ENCODE assay signal across 28 mouse cellular contexts in the genomic region with DNA sequence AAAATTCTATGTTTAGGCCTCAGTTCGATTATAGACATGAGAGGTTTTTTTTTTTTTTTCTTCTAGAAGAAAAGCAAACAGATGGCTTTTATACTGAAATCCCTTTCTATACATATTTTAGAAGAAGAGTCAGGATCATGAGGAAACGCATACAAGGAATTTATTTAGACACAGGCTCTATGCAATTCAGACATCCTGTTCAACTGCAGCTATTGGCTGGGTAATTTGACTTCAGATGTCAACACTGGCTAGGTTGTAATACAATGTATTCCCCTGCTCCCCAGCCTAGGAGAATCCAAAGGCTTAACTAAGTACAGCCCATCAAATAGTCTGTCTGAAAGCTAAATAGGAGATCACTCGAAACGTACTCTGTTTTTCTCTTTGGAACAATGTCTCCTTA.
"Had no signal": no experiment of that assay in that cellular context is flagged by ENCODE, and none has a peak within 500 bp of the region (broad histone marks: within the 10 kb centered on the region; RNA-seq: fewer than 3 reads in every experiment).

No protein-coding gene starts in this region.

- H3K4me2 ChIP-seq: heart, embryonic 12.5 days; hindbrain, embryonic 12.5 days; hindbrain, embryonic 14.5 days; intestine, embryonic 15.5 days; limb, embryonic 12.5 days; liver, embryonic 11.5 days; liver, embryonic 13.5 days; liver, embryonic 15.5 days had no signal

- ATAC-seq: hindbrain, embryonic 16.5 days; inflammation-experienced regulatory T-cells, adult 6 months; intestine, embryonic 15.5 days; intestine, postnatal 0 days; liver, postnatal 0 days had no signal

- H3K9ac ChIP-seq: heart, embryonic 12.5 days; hindbrain, embryonic 12.5 days; hindbrain, embryonic 14.5 days; intestine, embryonic 15.5 days; limb, embryonic 12.5 days; liver, embryonic 13.5 days; liver, embryonic 15.5 days; liver, postnatal 0 days had no signal

- H3K9me3 ChIP-seq: heart, embryonic 10.5 days; heart, embryonic 12.5 days; hindbrain, embryonic 10.5 days; hindbrain, embryonic 12.5 days; intestine, embryonic 15.5 days; limb, embryonic 10.5 days; limb, embryonic 12.5 days; liver, embryonic 13.5 days; liver, embryonic 15.5 days had no signal

- H3K27me3 ChIP-seq: heart, embryonic 12.5 days; hindbrain, embryonic 12.5 days; intestine, embryonic 15.5 days; limb, embryonic 12.5 days; liver, embryonic 13.5 days; liver, embryonic 15.5 days had no signal

- H3K4me3 ChIP-seq: gastrocnemius, adult 2 months; heart, embryonic 10.5 days; heart, embryonic 12.5 days; hindbrain, embryonic 10.5 days; hindbrain, embryonic 12.5 days; intestine, embryonic 15.5 days; layer of hippocampus, adult 2 months; left cerebral cortex, adult 2 months; limb, embryonic 10.5 days; limb, embryonic 12.5 days; liver, embryonic 13.5 days; liver, embryonic 15.5 days had no signal

- H3K4me1 ChIP-seq: heart, embryonic 10.5 days; heart, embryonic 12.5 days; hindbrain, embryonic 10.5 days; hindbrain, embryonic 12.5 days; intestine, embryonic 15.5 days; limb, embryonic 10.5 days; limb, embryonic 12.5 days; liver, embryonic 13.5 days; liver, embryonic 15.5 days had no signal

- DNase-seq: gastrocnemius, adult 2 months; gastrocnemius, postnatal 10 days; gastrocnemius, postnatal 25 days; heart, postnatal 10 days; heart, postnatal 4 days; kidney, adult 18-20 months; kidney, adult 8-10 months; kidney, postnatal 10 days; kidney, postnatal 25 days; kidney, postnatal 4 days; liver; liver, embryonic 13.5 days; liver, postnatal 0 days had no signal

- H3K27ac ChIP-seq: gastrocnemius, adult 2 months; heart, embryonic 10.5 days; hindbrain, embryonic 10.5 days; hindbrain, embryonic 12.5 days; hindbrain, embryonic 14.5 days; intestine, embryonic 15.5 days; layer of hippocampus, adult 2 months; left cerebral cortex, adult 2 months; limb, embryonic 10.5 days; limb, embryonic 12.5 days; liver, embryonic 13.5 days; liver, embryonic 15.5 days had no signal

- H3K36me3 ChIP-seq: heart, embryonic 10.5 days; hindbrain, embryonic 10.5 days; hindbrain, embryonic 12.5 days; intestine, embryonic 15.5 days; limb, embryonic 10.5 days; limb, embryonic 12.5 days; liver, embryonic 13.5 days; liver, embryonic 15.5 days had no signal
